Mouse (Mus musculus) v-Abl transformed pro-B cells (cell line): ENCODE measurements around the gene Tigar.

Experiments used
- in situ Hi-C, 2 experiments: fragments of 400-800 bp; cut with MboI; formaldehyde crosslinking; loops; one replicate each; pipeline ENCODE4 v1.15.1; 2025; ENCODE audit not compliant: unreplicated experiment in 2 of 2

Tigar gene

DNA sequence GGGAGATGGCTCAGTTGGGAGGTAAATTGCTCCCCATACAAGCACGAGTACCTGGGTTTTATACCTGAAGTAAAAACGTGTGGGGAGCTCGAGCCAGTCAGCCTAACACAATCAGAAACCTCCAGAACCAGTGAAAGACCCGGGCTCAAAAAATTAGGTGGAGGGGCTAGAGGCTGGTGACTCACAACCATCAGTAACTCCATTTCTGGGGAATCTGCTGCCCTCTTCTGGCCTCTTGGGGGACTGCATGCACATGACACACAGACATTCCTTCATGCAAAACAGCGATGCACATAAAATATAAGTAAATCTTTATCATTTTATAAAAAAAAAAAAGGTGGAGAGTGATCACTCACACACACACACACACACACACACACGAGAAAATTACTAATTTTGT, 4.2 kb downstream of the Tigar start:
- in situ Hi-C loops = loop anchor here (10.0 to 25.0 kb wide), 2 partner anchors 150 to 293 kb away; no protein-coding TSS in a partner anchor

GRCm38 (mm10) chr6:127104396-127105029, 4.8 kb downstream of the Tigar start:
- in situ Hi-C loops = loop anchor here (10.0 to 25.0 kb wide), 2 partner anchors 150 to 292 kb away; no protein-coding TSS in a partner anchor

- in situ Hi-C loops = loop anchor here (10.0 to 25.0 kb wide), 2 partner anchors 149 to 291 kb away; no protein-coding TSS in a partner anchor
These were observed 5.7 kb downstream of the Tigar start for GRCm38 (mm10) chr6:127103506-127104275.

GRCm38 (mm10) chr6:127094565-127094964, 14.8 kb downstream of the Tigar start:
- in situ Hi-C loops = no loop called here

- in situ Hi-C loops = no loop called here
These were observed 22.6 kb downstream of the Tigar start for GRCm38 (mm10) chr6:127086739-127087138.

DNA sequence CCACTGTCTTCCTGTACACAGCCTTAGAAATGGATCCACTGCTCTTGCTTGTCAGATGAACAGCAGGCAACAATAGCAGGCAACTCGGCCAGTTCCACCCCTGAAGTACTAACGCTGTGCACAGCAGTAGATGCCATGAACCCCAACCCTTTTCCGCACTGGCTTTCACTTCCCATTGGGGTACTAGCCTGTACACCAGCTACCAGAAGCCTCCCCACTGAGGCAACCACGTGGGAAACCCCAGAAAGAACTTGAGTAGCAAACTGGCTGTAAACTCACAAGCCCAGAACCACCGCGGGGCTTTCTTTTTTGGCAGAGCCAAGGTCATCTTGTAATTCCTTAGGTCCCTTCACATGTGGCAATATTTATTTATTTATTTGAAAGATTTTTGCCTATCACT, 27.5 kb downstream of the Tigar start:
- in situ Hi-C loops = no loop called here

GRCm38 (mm10) chr6:127079867-127080731, 29.3 kb downstream of the Tigar start:
- in situ Hi-C loops = no loop called here

DNA sequence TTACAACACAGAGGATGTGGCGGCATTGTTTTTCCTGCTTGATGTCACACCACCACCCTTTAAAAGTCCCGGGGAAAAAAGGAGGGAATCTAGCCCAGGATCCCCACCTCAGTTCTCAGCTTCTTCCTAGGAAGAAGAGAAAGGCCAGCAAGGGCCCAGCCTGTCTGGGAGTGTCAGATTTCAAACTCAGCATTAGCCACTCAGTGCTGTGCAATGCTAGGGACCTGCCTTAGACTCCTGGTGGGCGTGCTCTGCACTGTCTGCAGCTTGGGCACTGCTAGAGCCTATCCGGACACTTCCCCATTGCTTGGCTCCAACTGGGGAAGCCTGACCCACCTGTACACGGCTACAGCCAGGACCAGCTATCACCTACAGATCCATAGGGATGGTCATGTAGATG, 36.5 kb downstream of the Tigar start, which contains the start of gene Fgf23:
Gene Fgf23 (plus strand): TSS at position 86 of the 400 bp plus-strand sequence.
- in situ Hi-C loops = loop anchor here in 1 of 2 experiments (5.0 kb wide), 1 partner anchor 51 kb away; no protein-coding TSS in a partner anchor

- in situ Hi-C loops = no loop called here
These were observed 44.5 kb downstream of the Tigar start for GRCm38 (mm10) chr6:127064815-127065214.

GRCm38 (mm10) chr6:127063915-127064314, 45.4 kb downstream of the Tigar start:
- in situ Hi-C loops = no loop called here

DNA sequence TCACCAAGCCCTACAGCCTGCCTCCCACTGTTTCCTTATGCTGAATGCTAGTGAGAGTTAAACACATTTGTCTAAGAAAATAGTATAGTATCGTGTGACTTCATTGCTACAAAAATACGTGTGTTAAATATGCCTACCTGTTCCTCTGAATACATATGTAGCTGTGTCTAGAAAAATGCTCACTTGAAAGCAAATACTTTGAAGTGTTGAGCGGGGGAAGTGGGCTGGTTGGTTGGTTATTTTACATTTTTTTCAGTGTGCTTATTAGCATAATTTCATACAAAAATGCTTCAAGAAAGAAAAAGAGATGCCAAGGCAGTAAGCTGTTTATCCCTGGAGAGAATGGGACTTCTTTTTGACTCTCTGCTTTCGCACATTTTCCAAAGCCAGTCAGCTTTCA, 49.4 kb downstream of the Tigar start:
- in situ Hi-C loops = no loop called here

DNA sequence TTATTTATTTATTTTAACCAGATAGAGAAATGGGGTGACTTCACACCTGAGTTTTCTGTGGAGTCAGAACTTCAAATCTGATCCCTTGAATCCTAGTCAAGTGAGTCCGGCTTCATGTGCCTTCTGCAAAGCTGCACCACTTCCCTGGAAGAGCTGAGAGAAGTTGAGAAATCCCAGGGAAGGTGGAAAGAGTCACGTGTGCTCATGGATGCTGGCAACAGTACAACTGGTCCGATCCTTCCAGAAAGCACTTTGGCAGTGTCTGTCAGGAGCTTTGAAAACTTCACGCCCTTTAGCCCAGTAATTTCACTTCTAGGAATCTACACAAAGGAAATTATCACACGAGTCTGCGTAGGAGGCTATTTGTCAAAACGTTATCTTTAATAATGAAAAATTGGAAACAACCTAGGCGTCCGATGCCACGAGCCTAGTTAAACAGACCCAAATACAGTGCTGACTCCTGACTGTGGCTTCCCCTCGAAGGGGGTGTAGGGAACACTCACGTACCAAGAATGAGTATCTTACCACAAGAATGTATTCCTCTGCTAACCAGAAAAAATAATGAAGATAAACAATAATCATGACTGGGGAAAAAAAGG, 52.3 kb downstream of the Tigar start:
- in situ Hi-C loops = no loop called here

DNA sequence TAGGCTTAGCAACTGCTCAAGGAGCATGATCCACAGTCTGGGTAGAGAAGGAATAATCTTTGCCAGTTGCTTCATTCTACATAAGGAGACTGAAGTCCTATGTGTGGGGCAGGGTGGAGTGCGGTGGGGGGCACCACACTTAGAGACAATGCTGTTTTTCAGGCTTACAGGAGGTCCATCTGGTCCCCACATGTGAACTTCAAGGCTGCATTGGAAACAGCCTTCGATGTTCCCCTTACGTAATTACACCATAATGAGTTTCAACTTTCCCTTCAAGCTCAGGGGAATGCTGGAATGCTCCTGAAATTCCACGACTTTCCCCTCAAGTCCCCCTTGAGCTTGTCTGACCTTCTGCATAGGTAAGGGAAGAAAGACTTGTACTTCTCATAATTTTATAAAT, 58.5 kb downstream of the Tigar start:
- in situ Hi-C loops = no loop called here

GRCm38 (mm10) chr6:127044909-127045308, 64.4 kb downstream of the Tigar start:
- in situ Hi-C loops = no loop called here
